Mouse (Mus musculus) midbrain, embryonic 16.5 days (tissue): ENCODE results near the gene Cpsf7. TPM values are rescaled to one million over a fixed set of nuclear protein-coding genes. Genes with fewer than 3 reads are reported as not detected.

Source experiments
- ATAC-seq: fragments of 200-750 bp; cut with Nextera tagmentation; 2 replicates; pipeline ENCODE4 v1.8.0; 2017; ENCODE audit warnings: moderate TSS enrichment
- H3K27ac ChIP-seq: fragments of 300-500 bp; sonication (generic); 2 replicates; pipeline ENCODE4 v1.5.1; 2014; ENCODE audit warnings: mild to moderate bottlenecking, low read length, mixed read lengths
- H3K27me3 ChIP-seq: fragments of 300-500 bp; sonication (generic); 2 replicates; pipeline ENCODE4 v1.6.1; 2014; ENCODE audit warnings: low read depth, low read length, mixed read lengths; ENCODE audit not compliant: control insufficient read depth, insufficient read depth
- H3K36me3 ChIP-seq: fragments of 300-500 bp; sonication (generic); 2 replicates; pipeline ENCODE4 v1.6.1; 2014; ENCODE audit warnings: mild to moderate bottlenecking, low read length, moderate library complexity, mixed read lengths; ENCODE audit not compliant: control insufficient read depth, insufficient read depth
- H3K4me1 ChIP-seq: fragments of 300-500 bp; sonication (generic); 2 replicates; pipeline ENCODE4 v1.6.1; 2014; ENCODE audit warnings: mild to moderate bottlenecking, low read length, mixed read lengths; ENCODE audit not compliant: control insufficient read depth, insufficient read depth
- H3K4me2 ChIP-seq: fragments of 300-500 bp; sonication (generic); 2 replicates; pipeline ENCODE4 v1.6.1; 2014; ENCODE audit warnings: mild to moderate bottlenecking, low read length, mixed read lengths
- H3K4me3 ChIP-seq: fragments of 300-500 bp; sonication (generic); 2 replicates; pipeline ENCODE4 v1.5.1; 2014; ENCODE audit warnings: low read depth, mild to moderate bottlenecking, low read length, moderate library complexity, mixed read lengths
- H3K9ac ChIP-seq: fragments of 300-500 bp; sonication (generic); 2 replicates; pipeline ENCODE4 v1.6.1; 2014; ENCODE audit warnings: low read depth, low read length, mixed read lengths
- H3K9me3 ChIP-seq: fragments of 300-500 bp; sonication (generic); replicated peaks from 2 replicates; pipeline ENCODE4 v1.6.1; 2014; ENCODE audit warnings: mild to moderate bottlenecking, low read length, mixed read lengths; ENCODE audit not compliant: control insufficient read depth, poor library complexity, severe bottlenecking
- WGBS: fragments of 180-500 bp; shearing (Covaris S2); extraction: QIAGEN DNeasy Blood & Tissue Kit; methylation state at CpG from one replicate; pipeline ENCODE4 v1.1.7; 2014; 5-methylcytosine and 5-hydroxymethylcytosine counted together
- polyA plus RNA-seq: library from polyadenylated mRNA; unstranded; fragments of >200 nt; fragmentation: Nextera tagmentation; extraction: Ambion mirVana; gene quantifications from 2 replicates; pipeline ENCODE4 v1.2.1, GENCODE M21; 2015

Gene Cpsf7
- polyA plus RNA-seq, 1 experiment from 2014 or later: 55.9 TPM

GRCm38 (mm10) chr19:10589127-10589857 lies 64.2 kb downstream of the Cpsf7 start:
- no peak overlapping the region for H3K27ac ChIP-seq

DNA sequence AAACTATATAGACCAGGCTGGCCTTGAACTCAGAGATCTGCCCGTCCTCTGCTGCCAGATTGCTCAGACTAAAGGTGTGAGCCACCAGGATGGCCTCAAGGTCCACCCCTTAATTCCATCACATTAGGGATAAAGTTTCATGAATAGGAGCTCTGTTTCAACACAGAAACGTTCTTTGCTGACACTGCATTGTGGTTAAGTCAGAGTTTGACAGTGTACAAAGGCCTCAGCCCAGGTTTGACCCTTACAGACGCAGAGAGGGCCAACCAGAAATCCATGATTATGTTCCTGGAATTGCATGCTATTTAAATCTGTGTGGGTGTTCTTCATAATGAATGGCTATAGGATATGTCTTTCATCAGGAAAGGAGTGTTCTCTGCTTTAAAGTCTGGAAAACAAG lies 65.2 kb downstream of the Cpsf7 start:
- no peak overlapping the region for H3K9ac ChIP-seq
- no peak for ATAC-seq
- 71% methylated on average over 3 of the region's 3 CpGs for WGBS

More at GRCm38 (mm10) chr19:10589127-10589857, 64.2 kb downstream of the Cpsf7 start:
- H3K4me3 ChIP-seq: no peak overlapping the region
- H3K4me2 ChIP-seq: no peak overlapping the region
- H3K36me3 ChIP-seq: 0 out of 2 replicates have a peak, but pooled peaks cover 4% of the 10 kb centered on the region
- WGBS: 67% methylated on average over 5 of the region's 5 CpGs
- H3K27me3 ChIP-seq: no peaks in the 10 kb centered on the region
- H3K9me3 ChIP-seq: no peaks in the 10 kb centered on the region
- ATAC-seq: no peak
- no peaks in the 10 kb centered on the region for H3K4me1 ChIP-seq
- H3K9ac ChIP-seq: no peak overlapping the region

GRCm38 (mm10) chr19:10591659-10592377 lies 66.8 kb downstream of the Cpsf7 start:
- H3K27me3 ChIP-seq: no peaks in the 10 kb centered on the region
- H3K9ac ChIP-seq: no peak overlapping the region
- no peak overlapping the region for H3K27ac ChIP-seq
- no peak for ATAC-seq
- no peaks in the 10 kb centered on the region for H3K9me3 ChIP-seq
- 93% methylated on average over 6 of the region's 6 CpGs for WGBS
- no peak overlapping the region for H3K4me3 ChIP-seq
- no peak overlapping the region for H3K4me2 ChIP-seq
- H3K4me1 ChIP-seq: no peaks in the 10 kb centered on the region
- peaks cover 16% of the 10 kb centered on the region for H3K36me3 ChIP-seq

More for the DNA sequence above, 65.2 kb downstream of the Cpsf7 start:
- no peaks in the 10 kb centered on the region for H3K9me3 ChIP-seq
- H3K4me3 ChIP-seq: no peak overlapping the region
- no peaks in the 10 kb centered on the region for H3K4me1 ChIP-seq
- H3K27ac ChIP-seq: no peak overlapping the region
- H3K36me3 ChIP-seq: peaks cover 12% of the 10 kb centered on the region
- H3K27me3 ChIP-seq: no peaks in the 10 kb centered on the region
- H3K4me2 ChIP-seq: no peak overlapping the region

Other genes starting within 250 kb of the Cpsf7 start
- 11.8 and 14.1 TPM in 2 replicates for gene Dagla, start 220.4 kb upstream of the Cpsf7 start, polyA plus RNA-seq
- 13.6 and 15.5 TPM in 2 replicates for gene Syt7, start 136.2 kb upstream of the Cpsf7 start, polyA plus RNA-seq
- gene Lrrc10b, start 67.8 kb upstream of the Cpsf7 start, polyA plus RNA-seq: 1.9 and 2.0 TPM in 2 replicates
- gene Ppp1r32, start 42.3 kb upstream of the Cpsf7 start, polyA plus RNA-seq: 3.6 and 5.9 TPM in 2 replicates
- 60.2 and 62.7 TPM in 2 replicates for gene Sdhaf2, start 876 bp downstream of the Cpsf7 start, polyA plus RNA-seq
- 52.0 and 52.3 TPM in 2 replicates for gene Tmem216, start 31.0 kb downstream of the Cpsf7 start, polyA plus RNA-seq
- 24.5 and 26.4 TPM in 2 replicates for gene Cyb561a3, start 51.9 kb downstream of the Cpsf7 start, polyA plus RNA-seq
- gene Tmem138, start 52.1 kb downstream of the Cpsf7 start, polyA plus RNA-seq: 37.8 TPM in 2 replicates
- 218 and 234 TPM in 2 replicates for gene Ddb1, start 80.1 kb downstream of the Cpsf7 start, polyA plus RNA-seq
- 24.6 and 25.4 TPM in 2 replicates for gene Tkfc, start 80.4 kb downstream of the Cpsf7 start, polyA plus RNA-seq
- 1.1 and 2.0 TPM in 2 replicates for gene Vwce, start 108.9 kb downstream of the Cpsf7 start, polyA plus RNA-seq
- not detected in 2 replicates for gene Pga5, start 152.8 kb downstream of the Cpsf7 start, polyA plus RNA-seq
- gene Vps37c, start 163.5 kb downstream of the Cpsf7 start, polyA plus RNA-seq: 28.6 and 31.2 TPM in 2 replicates
- gene Cd5, start 213.7 kb downstream of the Cpsf7 start, polyA plus RNA-seq: 0.48 and 0.78 TPM in 2 replicates